Mouse (Mus musculus) central nervous system, embryonic 11.5 days (tissue): Measurements from ENCODE around the gene Fam173a. TPM values are rescaled to one million over a fixed set of nuclear protein-coding genes. Genes with fewer than 3 reads are reported as not detected.

Experiments used
- polyA plus RNA-seq: library from polyadenylated mRNA; depleted of rRNA; stranded (reverse); fragments of >200 nt; gene quantifications from 2 replicates; pipeline ENCODE4 v1.2.3, GENCODE M21; 2012; rRNA removed

The Fam173a gene
- 88.5 and 121 TPM in 2 replicates for polyA plus RNA-seq

GRCm38 (mm10) chr17:25792615-25793014 is at the start of gene Fam173a:
Fam173a (minus strand) TSS chr17:25792901.

GRCm38 (mm10) chr17:25841117-25841880 is 48.6 kb upstream of the Fam173a start, which contains the start of gene Gm20683:
Gm20683 (minus strand) TSS chr17:25841763.

DNA sequence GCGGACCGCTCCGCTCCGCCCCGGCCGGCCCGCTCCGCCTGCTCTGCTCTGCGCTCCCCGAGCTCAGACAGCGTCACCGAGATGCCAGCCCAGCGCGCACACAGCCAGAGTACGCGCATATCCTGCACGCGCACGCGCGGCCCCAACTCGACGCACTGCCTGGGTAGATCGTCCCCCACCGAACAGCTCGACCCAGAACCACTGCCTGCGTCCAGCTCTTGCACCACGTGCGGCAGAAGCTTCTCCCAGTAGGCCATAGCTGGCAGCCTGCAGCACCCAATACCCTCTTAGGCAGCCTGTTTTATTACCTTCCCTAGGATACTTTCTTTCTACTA is 44.3 kb upstream of the Fam173a start, which contains the start of gene Rhbdl1:
TSS of gene Rhbdl1 (minus strand) at position 220 of the 335 bp plus-strand sequence.

GRCm38 (mm10) chr17:25833291-25833663 is 40.6 kb upstream of the Fam173a start, which contains the start of gene Stub1:
Stub1 (minus strand) TSS chr17:25833404.

DNA sequence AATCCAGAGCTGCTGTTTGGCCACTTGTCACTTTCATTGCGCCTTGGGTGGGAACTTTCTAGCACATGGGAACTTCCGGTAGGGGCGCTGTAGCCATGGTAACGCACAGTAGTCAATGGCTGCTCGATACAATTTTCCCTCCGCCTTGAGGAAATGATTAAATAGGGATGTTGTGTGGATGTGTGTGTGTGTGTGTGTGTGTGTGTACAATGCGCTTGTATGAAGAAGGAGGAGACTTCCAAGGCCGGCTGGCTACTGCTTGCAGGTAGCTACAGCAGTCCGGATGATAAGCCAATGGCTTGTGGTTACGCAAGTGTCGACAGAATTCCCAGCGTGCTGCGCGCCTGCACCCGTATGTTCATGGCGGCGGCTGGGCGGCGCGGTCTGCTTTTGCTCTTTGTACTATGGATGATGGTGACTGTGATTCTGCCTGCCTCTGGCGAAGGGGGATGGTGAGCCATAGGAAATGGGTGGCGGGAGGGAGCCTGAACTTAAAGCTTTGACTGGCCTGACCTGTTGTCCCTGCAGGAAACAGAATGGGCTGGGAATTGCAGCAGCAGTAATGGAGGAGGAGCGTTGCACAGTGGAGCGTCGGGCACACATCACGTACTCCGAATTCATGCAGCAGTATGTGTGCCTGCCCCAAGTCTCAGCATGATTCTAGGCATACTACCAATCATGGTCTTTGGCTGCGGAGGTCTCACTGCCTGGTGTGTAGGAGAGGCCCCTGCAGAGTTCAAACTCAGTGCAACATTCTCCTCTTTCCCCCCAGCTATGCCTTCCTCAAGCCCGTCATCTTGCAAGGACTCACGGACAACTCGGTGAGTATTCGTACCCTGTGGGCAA is 36.2 kb upstream of the Fam173a start, which contains the start of gene Jmjd8:
TSS of gene Jmjd8 (plus strand) at position 156 of the 846 bp plus-strand sequence.

DNA sequence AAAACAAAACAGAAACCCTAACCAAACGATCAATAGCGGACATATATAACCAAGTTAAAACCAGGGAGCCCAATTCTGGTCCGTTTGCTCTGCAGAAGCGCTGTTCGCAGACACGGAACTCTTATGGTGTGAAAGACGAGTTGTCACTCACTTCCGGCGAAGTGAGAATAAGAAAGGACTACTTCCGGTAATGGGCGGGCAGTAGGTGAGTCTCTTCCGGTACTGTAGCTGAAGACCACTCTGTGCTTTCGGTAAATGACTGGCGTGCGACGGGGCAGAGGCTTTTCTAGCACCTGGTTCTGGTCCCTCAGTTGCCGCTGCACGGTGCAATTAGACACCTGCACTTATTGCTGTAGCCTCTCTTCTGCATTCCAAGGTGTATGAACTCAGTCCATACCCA is 30.8 kb upstream of the Fam173a start, which contains the start of gene Wdr24:
TSS of gene Wdr24 (plus strand) at position 176 of the 400 bp plus-strand sequence.

GRCm38 (mm10) chr17:25808789-25809605 is 16.3 kb upstream of the Fam173a start, which contains the start of gene Fbxl16:
Fbxl16 (plus strand) TSS chr17:25809085.

GRCm38 (mm10) chr17:25796951-25797369 is 4.3 kb upstream of the Fam173a start, which contains the start of gene Metrn:
Metrn (minus strand) TSS chr17:25797136.

DNA sequence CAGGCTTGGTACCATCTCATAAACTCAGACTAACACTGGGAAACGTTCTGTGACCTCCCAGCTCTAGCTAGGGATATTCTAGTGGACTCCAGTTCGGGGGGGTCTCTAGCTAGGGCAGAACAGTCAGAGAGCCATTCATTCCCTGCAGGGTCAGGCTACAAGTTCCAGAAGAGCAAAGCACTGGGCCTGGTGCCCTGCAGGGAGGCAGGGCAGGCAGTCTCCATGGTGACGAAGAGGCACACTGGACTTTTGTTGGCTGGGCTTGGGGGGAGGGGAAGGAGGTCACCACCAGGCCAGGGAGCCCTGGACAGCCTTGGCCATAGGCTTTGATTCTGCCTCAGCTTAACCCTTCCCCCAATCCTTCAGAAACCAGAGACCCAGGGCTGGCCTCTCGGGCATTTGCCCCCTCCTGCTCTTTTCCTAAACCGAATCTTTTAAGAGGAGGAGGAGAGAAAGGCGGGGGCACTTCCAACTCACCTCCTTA is 3.0 kb upstream of the Fam173a start, which contains the start of gene AC134908.4:
TSS of gene AC134908.4 (minus strand) at position 51 of the 484 bp plus-strand sequence.

DNA sequence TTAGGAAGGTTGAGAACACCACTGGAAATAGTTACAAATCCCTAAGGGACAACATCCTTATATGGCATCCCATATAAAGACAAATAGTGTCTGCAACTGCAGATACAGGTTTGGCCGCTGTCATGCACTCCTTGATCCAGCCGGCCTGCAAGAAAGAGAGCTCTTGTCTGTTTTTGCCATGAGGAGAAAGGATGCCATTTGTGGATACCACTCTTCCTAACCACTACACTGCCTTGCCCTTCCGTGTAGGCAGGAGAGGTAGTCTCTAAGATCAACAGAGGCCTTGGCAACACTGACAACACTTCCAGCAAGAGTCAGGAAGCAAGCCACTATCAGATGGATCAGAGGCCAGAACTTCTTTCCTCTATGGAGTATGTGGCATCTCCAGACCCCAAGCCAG is 6.4 kb downstream of the Fam173a start, which contains the start of gene Ccdc78:
TSS of gene Ccdc78 (plus strand) at position 301 of the 400 bp plus-strand sequence.

DNA sequence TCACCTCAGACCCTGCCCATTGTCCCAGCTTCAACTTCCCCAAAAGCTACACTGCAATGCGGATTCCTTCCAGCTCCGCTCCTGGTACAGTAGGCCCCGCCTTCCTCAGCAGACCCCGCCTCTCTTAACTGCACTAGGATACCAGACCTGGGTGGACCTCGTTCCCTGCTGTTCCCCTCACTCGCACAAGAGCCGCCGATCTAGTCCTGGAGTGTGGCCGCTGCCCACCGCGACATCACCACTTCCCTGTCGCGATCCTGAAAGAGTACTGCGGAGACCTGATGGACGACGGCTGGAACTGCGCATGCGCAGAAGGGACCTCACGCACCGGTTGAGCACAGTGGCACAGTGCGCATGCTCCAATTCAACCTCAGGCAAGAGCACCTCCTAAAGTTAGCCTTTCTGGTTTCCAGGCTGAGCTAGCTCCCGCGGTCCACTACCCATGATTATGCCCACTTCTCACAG is 7.4 kb downstream of the Fam173a start, which contains the start of gene Haghl:
TSS of gene Haghl (minus strand) at position 393 of the 465 bp plus-strand sequence.

DNA sequence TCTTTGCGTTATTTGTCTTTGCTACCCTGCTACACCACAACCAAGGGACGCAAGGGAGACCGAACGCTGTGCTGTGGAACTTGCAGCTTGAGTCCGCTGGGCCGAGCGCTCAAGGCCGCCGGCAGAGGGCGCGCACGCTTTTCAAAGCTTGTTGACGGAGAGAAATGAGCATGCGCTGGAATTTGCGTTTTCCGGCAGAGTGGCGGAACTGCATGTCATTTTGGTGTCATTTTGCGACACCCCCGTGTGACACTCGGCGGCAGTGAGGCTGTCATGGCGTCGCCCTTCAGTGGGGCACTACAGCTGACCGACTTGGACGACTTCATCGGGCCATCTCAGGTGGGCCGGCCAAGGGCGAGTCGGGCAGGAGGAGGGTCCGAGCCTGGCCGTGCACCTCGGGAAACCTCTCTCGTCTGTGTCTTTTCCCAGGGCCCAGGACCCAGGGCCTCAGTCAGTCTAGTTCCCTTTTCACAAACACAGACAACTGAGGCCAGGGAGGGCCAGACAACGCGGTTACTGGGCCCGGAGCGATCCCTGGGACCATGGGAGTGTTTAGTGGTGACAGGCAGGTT is 19.1 kb downstream of the Fam173a start, which contains the start of gene Narfl:
TSS of gene Narfl (plus strand) at position 228 of the 572 bp plus-strand sequence.

DNA sequence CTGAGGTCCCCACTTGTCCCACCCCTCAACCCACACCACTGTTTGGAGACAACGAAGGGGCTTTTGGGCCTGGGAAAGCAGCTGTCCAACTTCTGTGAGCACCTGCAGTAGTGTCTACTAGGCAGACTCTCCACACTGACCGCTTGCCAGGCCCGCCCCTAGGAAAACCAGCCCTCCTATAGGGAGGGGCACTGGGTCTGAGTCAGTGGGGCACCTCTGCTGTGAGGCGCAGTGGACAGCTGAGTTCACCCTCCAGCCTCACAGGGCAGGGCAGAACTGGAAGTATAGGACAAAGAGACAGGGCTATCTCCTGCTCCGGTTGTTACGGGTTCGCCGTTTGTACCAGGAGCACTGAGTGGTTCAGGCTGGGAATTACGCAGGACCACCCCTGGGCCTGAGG is 38.5 kb downstream of the Fam173a start, which contains the start of gene Msln:
TSS of gene Msln (minus strand) at position 138 of the 400 bp plus-strand sequence.

Other genes starting within 250 kb of the Fam173a start
- gene Sox8, start 222.2 kb downstream of the Fam173a start, polyA plus RNA-seq = 3.1 and 6.9 TPM in 2 replicates
- 8.9 and 14.4 TPM in 2 replicates for gene Lmf1, start 213.8 kb downstream of the Fam173a start, polyA plus RNA-seq
- gene Gng13, start 75.7 kb downstream of the Fam173a start, polyA plus RNA-seq = 0.26 and 0.48 TPM in 2 replicates
- 32.4 and 35.5 TPM in 2 replicates for gene Chtf18, start 65.5 kb downstream of the Fam173a start, polyA plus RNA-seq
- gene Rpusd1, start 65.2 kb downstream of the Fam173a start, polyA plus RNA-seq = 18.4 and 32.8 TPM in 2 replicates
- gene Mslnl, start 56.9 kb downstream of the Fam173a start, polyA plus RNA-seq = 0.02 and 0.05 TPM in 2 replicates
- 0.12 and 0.66 TPM in 2 replicates for gene Msln, start 38.5 kb downstream of the Fam173a start, polyA plus RNA-seq
- gene Narfl, start 19.1 kb downstream of the Fam173a start, polyA plus RNA-seq = 16.3 and 21.2 TPM in 2 replicates
- gene Haghl, start 7.2 kb downstream of the Fam173a start, polyA plus RNA-seq = 111 and 132 TPM in 2 replicates
- gene Ccdc78, start 6.3 kb downstream of the Fam173a start, polyA plus RNA-seq = 0.09 and 0.10 TPM in 2 replicates
- gene AC134908.4, start 2.8 kb upstream of the Fam173a start, polyA plus RNA-seq = 0.35 TPM in 1 of 2 replicates, not detected in the other
- gene Metrn, start 4.2 kb upstream of the Fam173a start, polyA plus RNA-seq = 185 and 306 TPM in 2 replicates
- 22.0 and 23.9 TPM in 2 replicates for gene Fbxl16, start 16.2 kb upstream of the Fam173a start, polyA plus RNA-seq
- 31.7 and 41.2 TPM in 2 replicates for gene Wdr24, start 30.7 kb upstream of the Fam173a start, polyA plus RNA-seq
- gene Jmjd8, start 36.0 kb upstream of the Fam173a start, polyA plus RNA-seq = 40.7 and 69.5 TPM in 2 replicates
- gene Stub1, start 40.5 kb upstream of the Fam173a start, polyA plus RNA-seq = 262 and 275 TPM in 2 replicates
- gene Rhbdl1, start 44.4 kb upstream of the Fam173a start, polyA plus RNA-seq = 10.0 and 12.2 TPM in 2 replicates
- 4.6 and 8.4 TPM in 2 replicates for gene Gm20683, start 48.9 kb upstream of the Fam173a start, polyA plus RNA-seq
- 83.1 and 93.9 TPM in 2 replicates for gene Rhot2, start 52.0 kb upstream of the Fam173a start, polyA plus RNA-seq
- 66.2 and 66.6 TPM in 2 replicates for gene Wdr90, start 68.6 kb upstream of the Fam173a start, polyA plus RNA-seq
- gene Mcrip2, start 75.9 kb upstream of the Fam173a start, polyA plus RNA-seq = 7.2 and 8.3 TPM in 2 replicates
- gene Mettl26, start 82.2 kb upstream of the Fam173a start, polyA plus RNA-seq = 62.4 and 68.5 TPM in 2 replicates
- 1.1 and 1.2 TPM in 2 replicates for gene Wfikkn1, start 88.0 kb upstream of the Fam173a start, polyA plus RNA-seq
- gene Rab40c, start 126.8 kb upstream of the Fam173a start, polyA plus RNA-seq = 37.2 and 44.0 TPM in 2 replicates
- gene Pigq, start 152.0 kb upstream of the Fam173a start, polyA plus RNA-seq = 78.0 and 105 TPM in 2 replicates
- 0.52 and 0.92 TPM in 2 replicates for gene Nhlrc4, start 152.1 kb upstream of the Fam173a start, polyA plus RNA-seq
- gene A930017K11Rik, start 159.7 kb upstream of the Fam173a start, polyA plus RNA-seq = 0.10 TPM in 2 replicates
- 30.1 and 36.6 TPM in 2 replicates for gene Capn15, start 192.9 kb upstream of the Fam173a start, polyA plus RNA-seq